Mouse (Mus musculus) right cerebral cortex, postnatal 14 days (tissue): ENCODE results near the gene Matk.
A peak's percentile ranks its signal among the peaks of the same experiment; 100 is the strongest.

Experiments
- DNase-seq: peaks from one replicate; pipeline ENCODE4 v3.0.0; 2022

Gene Matk

DNA sequence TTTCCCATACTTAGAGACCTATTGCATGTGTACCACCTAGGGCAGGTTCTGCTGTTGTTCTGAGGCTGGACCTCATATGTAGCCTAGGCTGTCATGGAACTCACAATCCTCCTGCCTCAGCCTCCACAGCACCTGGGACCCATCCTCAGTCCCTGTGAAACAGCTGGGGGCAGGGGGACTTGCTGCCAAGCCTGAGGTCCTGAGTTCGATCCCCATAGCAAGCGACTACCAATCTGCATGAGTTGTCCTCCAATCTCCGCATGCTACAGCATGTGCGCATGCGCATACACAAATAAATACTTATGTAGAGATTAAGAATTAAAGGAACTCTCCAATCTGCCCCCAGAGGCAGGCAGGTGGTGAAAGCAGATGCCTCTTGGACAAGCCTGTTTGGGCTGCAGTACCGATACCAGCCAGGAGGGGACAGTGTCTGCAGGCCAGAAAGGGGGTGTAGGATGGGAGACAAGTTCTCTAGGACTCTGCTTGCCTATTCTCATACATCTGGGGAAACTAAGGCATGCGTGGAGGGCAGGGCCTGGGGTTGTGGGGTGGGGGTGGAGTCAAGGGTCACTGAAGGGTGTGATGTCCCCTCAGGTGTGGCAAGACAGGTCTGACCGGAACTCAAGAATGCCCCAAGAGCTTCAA lies 34.9 kb downstream of the Matk start:
- peak; percentile 61 for DNase-seq

GRCm38 (mm10) chr10:81288601-81289000 lies 35.9 kb downstream of the Matk start:
- DNase-seq = peak; percentile 67

- peak; percentile 69 for DNase-seq
Measured at GRCm38 (mm10) chr10:81289278-81289677, 36.5 kb downstream of the Matk start.

GRCm38 (mm10) chr10:81289811-81290210 lies 37.1 kb downstream of the Matk start:
- DNase-seq = no peak

GRCm38 (mm10) chr10:81290698-81291460 lies 38.1 kb downstream of the Matk start:
- DNase-seq = no peak

DNA sequence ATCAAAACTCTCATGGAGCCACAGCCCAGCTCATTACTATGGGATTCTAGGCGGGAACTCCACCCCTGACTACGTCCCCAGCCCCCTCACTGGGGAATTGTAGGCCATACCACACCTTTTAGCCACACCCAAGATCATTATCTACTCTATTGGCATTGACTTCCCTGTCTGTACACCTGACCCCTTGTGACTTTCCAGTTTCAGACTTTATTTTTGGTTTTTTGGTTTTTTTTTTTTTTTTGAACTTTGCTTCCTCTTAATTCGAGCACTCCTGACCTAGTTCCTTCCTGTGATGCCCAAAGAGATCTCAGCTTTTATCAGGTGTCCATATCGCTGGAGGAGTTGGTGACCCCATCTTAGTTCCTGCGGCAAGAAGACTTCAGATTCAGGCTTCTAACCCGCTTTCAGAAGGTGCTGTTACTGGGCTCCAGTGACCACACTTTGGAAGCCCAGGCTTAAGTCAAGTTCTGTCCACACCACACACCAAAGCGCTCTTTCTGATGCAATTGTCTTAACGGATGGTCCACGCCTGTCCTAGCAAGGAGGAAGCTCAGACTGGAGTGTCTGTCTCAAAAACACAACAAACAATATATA lies 38.9 kb downstream of the Matk start, which contains the start of gene Tjp3:
Gene Tjp3 (minus strand): TSS at position 71 of the 594 bp plus-strand sequence.
- no peak for DNase-seq

- DNase-seq = peak; percentile 100
Measured at GRCm38 (mm10) chr10:81292554-81293333, 40.0 kb downstream of the Matk start, which contains the start of gene Pip5k1c. Pip5k1c (plus strand) TSS chr10:81292963.

DNA sequence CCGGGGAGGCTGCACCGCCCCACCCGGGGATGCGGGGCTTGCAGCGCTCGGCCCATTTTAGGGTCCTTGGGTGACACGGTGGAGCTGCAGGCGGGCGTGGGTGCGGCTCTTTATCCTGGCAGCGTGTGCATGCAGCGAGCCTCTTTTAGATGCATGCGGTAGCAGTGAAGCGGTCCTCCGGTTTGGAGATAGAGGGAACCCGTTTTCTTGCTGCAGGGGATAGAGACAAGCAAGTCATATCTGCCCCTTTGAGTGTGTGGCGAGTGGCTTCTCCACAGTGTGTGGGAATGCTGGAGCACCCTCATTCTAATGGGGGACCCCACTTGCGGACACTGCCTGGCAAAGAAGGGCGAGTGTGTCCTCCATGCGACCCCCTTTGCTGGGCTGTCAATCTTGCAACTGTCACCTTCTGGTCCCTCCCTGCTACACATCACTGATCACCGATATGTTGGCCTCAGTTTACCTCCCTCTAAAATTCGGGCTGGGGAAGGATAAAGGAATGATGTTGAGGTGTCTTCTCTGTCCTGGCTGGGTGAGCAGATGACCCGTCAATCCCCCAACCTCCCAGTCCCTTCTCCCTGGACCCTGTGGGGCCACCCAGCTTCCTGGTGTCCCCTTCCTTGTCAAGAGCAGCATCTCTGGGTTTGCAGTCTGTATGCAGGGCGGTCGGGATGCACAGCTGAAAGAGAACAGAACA lies 40.7 kb downstream of the Matk start:
- no peak for DNase-seq

GRCm38 (mm10) chr10:81294442-81294841 lies 41.7 kb downstream of the Matk start:
- no peak for DNase-seq

DNA sequence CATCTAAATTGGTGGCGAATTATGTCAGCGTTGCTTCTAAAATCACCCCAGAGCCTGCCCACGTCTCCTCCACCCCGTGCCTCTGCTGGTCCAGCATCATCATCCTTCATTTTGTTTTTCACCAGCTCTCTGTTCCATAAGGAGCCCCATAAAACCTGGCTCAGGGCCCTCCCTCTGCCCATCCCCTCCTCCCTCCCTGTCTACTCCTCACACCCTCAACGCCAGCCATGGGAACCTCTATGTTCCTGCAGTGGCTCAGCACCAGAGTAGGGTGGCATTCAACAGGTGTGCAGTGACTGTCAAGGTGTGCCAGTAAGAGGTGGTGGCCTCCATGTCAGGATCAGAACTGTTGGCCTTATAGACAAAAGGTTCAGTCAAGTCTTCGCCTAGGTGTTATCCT lies 42.5 kb downstream of the Matk start:
- peak; percentile 47 for DNase-seq

- no peak for DNase-seq
Measured at GRCm38 (mm10) chr10:81297246-81297645, 44.5 kb downstream of the Matk start.

DNA sequence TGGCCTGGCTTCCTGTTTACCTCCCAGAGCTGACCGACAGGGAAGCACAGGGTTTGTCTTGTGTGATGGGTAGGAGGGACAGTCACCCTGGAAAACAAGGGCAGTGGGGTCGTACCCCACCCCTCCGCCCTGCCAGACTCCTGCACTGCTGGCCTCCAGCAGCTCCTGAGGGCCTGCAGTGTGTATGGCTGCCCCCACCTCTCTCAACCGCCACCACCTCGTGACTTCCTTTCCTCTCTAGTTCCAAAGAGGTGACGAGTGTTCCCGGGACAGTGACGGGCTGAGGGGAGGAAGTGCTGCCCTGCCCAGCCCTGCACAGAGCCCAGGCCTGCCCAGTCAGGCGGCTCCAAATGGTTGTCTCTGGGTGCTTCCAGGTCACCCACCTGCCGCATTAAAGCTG lies 45.1 kb downstream of the Matk start:
- no peak for DNase-seq

- no peak for DNase-seq
Measured at GRCm38 (mm10) chr10:81298369-81299100, 45.8 kb downstream of the Matk start.

GRCm38 (mm10) chr10:81299585-81300351 lies 47.0 kb downstream of the Matk start:
- DNase-seq = no peak

DNA sequence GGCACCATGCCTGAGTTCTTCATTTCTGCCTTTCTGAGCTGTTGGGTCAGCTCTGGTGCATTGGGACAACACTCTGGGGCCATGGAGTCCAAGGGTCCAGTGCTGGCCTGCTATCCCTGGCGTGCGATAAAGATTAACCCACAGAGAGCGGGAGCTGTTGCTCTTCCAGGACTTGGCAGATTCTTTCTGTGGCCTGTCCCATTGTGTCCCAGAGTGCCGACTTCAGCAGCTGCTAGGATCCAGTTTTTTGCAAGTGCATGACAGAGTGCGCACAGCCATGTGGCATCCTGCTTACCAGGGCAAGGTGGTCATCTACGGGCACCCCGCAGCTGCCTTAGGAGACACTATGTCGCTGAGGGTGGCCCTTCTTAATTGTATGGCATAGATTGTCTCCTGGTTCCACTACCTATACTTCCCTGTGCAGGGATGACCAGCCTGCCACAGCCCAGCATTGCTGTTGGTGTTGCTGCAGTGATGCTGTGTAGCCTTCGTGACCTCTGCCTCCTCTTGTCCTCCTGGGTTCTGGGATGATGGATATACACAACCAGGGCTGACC lies 47.7 kb downstream of the Matk start:
- DNase-seq = no peak

DNA sequence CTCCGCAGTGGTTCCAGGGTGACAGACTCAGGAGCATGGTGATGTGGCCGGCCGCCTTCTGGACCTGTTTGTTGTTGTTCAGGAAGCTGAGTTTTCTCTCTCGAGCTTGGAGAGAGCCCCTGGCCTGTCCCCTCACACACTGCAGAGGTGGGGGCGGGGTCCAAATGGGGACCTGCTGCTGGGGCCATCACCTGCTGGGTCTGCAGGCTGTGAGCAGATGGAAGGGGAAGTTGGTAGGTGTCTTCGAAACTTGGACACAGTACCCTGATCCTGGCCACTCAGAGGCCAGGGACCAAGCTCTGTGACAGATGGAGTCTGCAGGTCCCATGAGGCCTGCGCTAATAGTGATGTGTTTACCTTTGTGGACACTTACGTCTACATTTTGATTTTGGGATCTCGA lies 48.6 kb downstream of the Matk start:
- DNase-seq = no peak

DNA sequence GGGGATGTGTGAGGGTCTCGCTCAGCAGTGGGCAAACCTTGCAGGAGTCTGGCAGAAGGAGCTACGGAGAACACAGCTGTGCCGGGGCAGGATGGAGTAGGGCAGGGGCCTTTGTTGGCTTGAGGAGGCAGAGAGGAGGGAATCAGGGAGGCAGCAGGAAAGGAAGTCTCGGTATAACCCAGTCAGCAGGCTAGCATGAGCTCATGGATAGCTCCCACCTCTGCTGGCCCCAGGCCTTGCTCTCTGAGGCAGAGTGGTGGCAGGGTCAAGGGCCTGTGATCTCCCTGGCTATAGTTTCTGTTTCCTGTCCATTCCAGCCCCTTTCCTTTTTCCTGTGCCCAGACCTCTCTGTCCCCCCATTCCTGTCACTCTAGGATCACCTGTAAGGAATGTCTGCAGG lies 49.6 kb downstream of the Matk start:
- no peak for DNase-seq

GRCm38 (mm10) chr10:81302781-81303218 lies 50.1 kb downstream of the Matk start:
- DNase-seq = peak; percentile 62

DNA sequence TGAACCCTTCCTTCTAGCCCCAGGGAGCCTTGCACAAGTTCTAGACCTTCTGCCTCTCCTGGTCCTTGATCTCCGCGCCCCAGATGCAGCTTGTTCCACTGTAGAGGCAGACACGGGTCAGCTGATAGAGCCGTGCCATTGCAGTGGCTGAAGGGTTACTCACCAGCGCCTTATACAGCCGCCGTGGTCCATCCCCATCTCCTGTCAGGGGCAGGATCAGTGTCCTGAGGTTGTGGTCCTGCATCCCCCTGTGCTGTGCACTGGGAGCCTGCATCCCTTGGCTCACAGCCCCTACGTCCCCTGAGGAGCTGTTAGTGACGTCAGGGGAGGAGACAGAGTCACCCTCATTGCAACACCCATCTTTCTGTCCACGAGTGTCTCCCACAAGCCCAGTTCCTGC lies 50.5 kb downstream of the Matk start:
- no peak for DNase-seq

DNA sequence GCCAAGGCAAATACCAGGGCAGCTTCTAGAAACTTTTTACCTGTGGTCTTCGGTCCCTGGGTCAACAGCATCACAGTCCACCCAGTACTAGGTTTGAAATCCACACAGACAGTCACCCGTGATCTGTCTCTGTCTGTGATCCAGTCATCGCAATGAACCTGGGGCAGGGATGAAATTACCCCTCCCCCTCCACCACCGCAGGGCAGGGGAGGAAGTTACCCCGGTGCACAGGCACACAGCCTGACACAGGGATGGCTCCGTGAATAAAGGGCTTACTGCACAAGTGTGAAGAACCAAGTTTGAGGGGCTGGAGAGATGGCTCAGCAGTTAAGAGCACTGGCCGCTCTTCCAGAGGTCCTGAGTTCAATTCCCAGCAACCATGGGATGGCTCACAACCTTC lies 51.0 kb downstream of the Matk start:
- DNase-seq = no peak
